Mouse (Mus musculus): Measurements from ENCODE around the gene Ppfibp1. TPM values are rescaled to one million over a fixed set of nuclear protein-coding genes. Genes with fewer than 3 reads are reported as not detected.

The Ppfibp1 gene
- polyA plus RNA-seq, 1 experiment from 2014 or later: 19.4 TPM

- Histone ChIP-seq H3K4me1 (peaks cover 21% of the 10 kb centered on the region), H3K27ac (replicated peaks) (no peak overlapping the region), H3K9me3 (no peaks in the 10 kb centered on the region), H3K9ac (replicated peaks) (peak overlapping the region; percentile 88), H3K27me3 (no peaks in the 10 kb centered on the region), H3K36me3 (peaks cover 23% of the 10 kb centered on the region), H3K4me3 (peak overlapping the region; percentile 93), H3K4me2 (replicated peaks) (peak overlapping the region; percentile 74)
- no peak for ATAC-seq (replicated peaks)
- WGBS: 42% methylated on average over 7 of the region's 7 CpGs
Observed at GRCm38 (mm10) chr6:147043633-147044032, 155.3 kb downstream of the Ppfibp1 start.

- WGBS: 94% methylated on average over 13 of the region's 13 CpGs
- H3K4me3 ChIP-seq: no peak overlapping the region
- peaks cover 53% of the 10 kb centered on the region for H3K36me3 ChIP-seq
- no peaks in the 10 kb centered on the region for H3K27me3 ChIP-seq
- H3K27ac ChIP-seq (replicated peaks): no peak overlapping the region
- H3K4me2 ChIP-seq (replicated peaks): no peak overlapping the region
- peaks cover 10% of the 10 kb centered on the region for H3K4me1 ChIP-seq
- no peaks in the 10 kb centered on the region for H3K9me3 ChIP-seq
- ATAC-seq (replicated peaks): no peak
- no peak overlapping the region for H3K9ac ChIP-seq (replicated peaks)
Observed at GRCm38 (mm10) chr6:147049239-147049805, 161.0 kb downstream of the Ppfibp1 start.

- peaks cover 13% of the 10 kb centered on the region; the same call in 1 of the 2 replicates for H3K4me1 ChIP-seq
- H3K27me3 ChIP-seq: no peaks in the 10 kb centered on the region
- no peaks in the 10 kb centered on the region for H3K9me3 ChIP-seq
- no peak overlapping the region for H3K4me3 ChIP-seq
- H3K36me3 ChIP-seq: peaks cover 61% of the 10 kb centered on the region
- no peak for ATAC-seq (replicated peaks)
- H3K9ac ChIP-seq (replicated peaks): no peak overlapping the region
- WGBS: 97% methylated on average over 8 of the region's 8 CpGs
- no peak overlapping the region for H3K4me2 ChIP-seq (replicated peaks)
- H3K27ac ChIP-seq (replicated peaks): no peak overlapping the region
Observed at GRCm38 (mm10) chr6:147051666-147052065, 163.4 kb downstream of the Ppfibp1 start.

- Histone ChIP-seq H3K27me3 (no peaks in the 10 kb centered on the region), H3K4me2 (replicated peaks) (no peak overlapping the region), H3K27ac (replicated peaks) (no peak overlapping the region), H3K36me3 (peaks cover 53% of the 10 kb centered on the region), H3K4me3 (no peak overlapping the region), H3K9ac (replicated peaks) (no peak overlapping the region), H3K9me3 (no peaks in the 10 kb centered on the region), H3K4me1 (peaks cover 13% of the 10 kb centered on the region; the same call in 1 of the 2 replicates)
- no peak for ATAC-seq (replicated peaks)
- 91% methylated on average over 9 of the region's 9 CpGs for WGBS
Observed at GRCm38 (mm10) chr6:147052440-147052839, 164.2 kb downstream of the Ppfibp1 start.

- Histone ChIP-seq H3K9ac (replicated peaks) (no peak overlapping the region), H3K27ac (replicated peaks) (peak overlapping the region; percentile 34), H3K36me3 (peaks cover 41% of the 10 kb centered on the region), H3K4me3 (no peak overlapping the region), H3K4me1 (peaks cover 13% of the 10 kb centered on the region; the same call in 1 of the 2 replicates), H3K9me3 (no peaks in the 10 kb centered on the region), H3K4me2 (replicated peaks) (no peak overlapping the region), H3K27me3 (no peaks in the 10 kb centered on the region)
- ATAC-seq (replicated peaks): peak; percentile 88
- WGBS: 62% methylated on average over 19 of the region's 19 CpGs
Observed at GRCm38 (mm10) chr6:147053785-147054646, 165.7 kb downstream of the Ppfibp1 start.

GRCm38 (mm10) chr6:147055374-147055977 lies 167.2 kb downstream of the Ppfibp1 start:
- Histone ChIP-seq H3K4me3 (no peak overlapping the region), H3K9ac (replicated peaks) (no peak overlapping the region), H3K27me3 (no peaks in the 10 kb centered on the region), H3K4me2 (replicated peaks) (no peak overlapping the region), H3K9me3 (no peaks in the 10 kb centered on the region), H3K4me1 (peaks cover 13% of the 10 kb centered on the region; the same call in 1 of the 2 replicates), H3K36me3 (peaks cover 31% of the 10 kb centered on the region), H3K27ac (replicated peaks) (no peak overlapping the region)
- no peak for ATAC-seq (replicated peaks)
- WGBS: 84% methylated on average over 10 of the region's 10 CpGs

GRCm38 (mm10) chr6:147059326-147059725 lies 171.0 kb downstream of the Ppfibp1 start:
- H3K36me3 ChIP-seq: peaks cover 20% of the 10 kb centered on the region
- no peak overlapping the region for H3K9ac ChIP-seq (replicated peaks)
- no peak for ATAC-seq (replicated peaks)

GRCm38 (mm10) chr6:147061630-147062029 lies 173.3 kb downstream of the Ppfibp1 start:
- Histone ChIP-seq H3K4me3 (no peak overlapping the region), H3K9ac (replicated peaks) (no peak overlapping the region), H3K4me2 (replicated peaks) (no peak overlapping the region), H3K9me3 (no peaks in the 10 kb centered on the region), H3K27ac (replicated peaks) (peak overlapping the region; percentile 32; the same call in 1 of the 2 replicates), H3K27me3 (no peaks in the 10 kb centered on the region), H3K4me1 (peaks cover 9% of the 10 kb centered on the region), H3K36me3 (peaks cover 20% of the 10 kb centered on the region)
- peak; percentile 90 for ATAC-seq (replicated peaks)
- 56% methylated on average over 9 of the region's 9 CpGs for WGBS

More at GRCm38 (mm10) chr6:147059326-147059725, 171.0 kb downstream of the Ppfibp1 start:
- H3K27ac ChIP-seq (replicated peaks): no peak overlapping the region
- H3K27me3 ChIP-seq: no peaks in the 10 kb centered on the region
- H3K9me3 ChIP-seq: no peaks in the 10 kb centered on the region
- peaks cover 15% of the 10 kb centered on the region for H3K4me1 ChIP-seq
- no peak overlapping the region for H3K4me2 ChIP-seq (replicated peaks)
- WGBS: 76% methylated on average over 7 of the region's 7 CpGs
- no peak overlapping the region for H3K4me3 ChIP-seq

GRCm38 (mm10) chr6:147062034-147062433 lies 173.7 kb downstream of the Ppfibp1 start:
- no peaks in the 10 kb centered on the region for H3K9me3 ChIP-seq
- peaks cover 24% of the 10 kb centered on the region for H3K36me3 ChIP-seq
- H3K4me1 ChIP-seq: peaks cover 9% of the 10 kb centered on the region
- whole genome bisulfite sequencing: 20% methylated on average over 7 of the region's 7 CpGs
- no peaks in the 10 kb centered on the region for H3K27me3 ChIP-seq
- H3K4me2 ChIP-seq (replicated peaks): no peak overlapping the region
- no peak overlapping the region for H3K4me3 ChIP-seq
- H3K9ac ChIP-seq (replicated peaks): no peak overlapping the region
- ATAC-seq (replicated peaks): peak; percentile 82
- H3K27ac ChIP-seq (replicated peaks): 0 out of 2 replicates have a peak overlapping the region, but pooled peaks have one; percentile 32

GRCm38 (mm10) chr6:147062694-147063093 lies 174.4 kb downstream of the Ppfibp1 start:
- Histone ChIP-seq H3K4me1 (peaks cover 9% of the 10 kb centered on the region), H3K9me3 (no peaks in the 10 kb centered on the region), H3K36me3 (peaks cover 26% of the 10 kb centered on the region), H3K27me3 (no peaks in the 10 kb centered on the region), H3K4me3 (no peak overlapping the region), H3K9ac (replicated peaks) (no peak overlapping the region), H3K4me2 (replicated peaks) (no peak overlapping the region), H3K27ac (replicated peaks) (no peak overlapping the region)
- WGBS: 66% methylated on average over 7 of the region's 7 CpGs
- ATAC-seq (replicated peaks): no peak

GRCm38 (mm10) chr6:147064226-147064943 lies 176.1 kb downstream of the Ppfibp1 start:
- H3K9ac ChIP-seq (replicated peaks): no peak overlapping the region
- no peak overlapping the region for H3K27ac ChIP-seq (replicated peaks)
- H3K4me2 ChIP-seq (replicated peaks): no peak overlapping the region
- 94% methylated on average over 10 of the region's 10 CpGs for WGBS
- H3K9me3 ChIP-seq: no peaks in the 10 kb centered on the region
- H3K4me1 ChIP-seq: peaks cover 9% of the 10 kb centered on the region
- peaks cover 28% of the 10 kb centered on the region for H3K36me3 ChIP-seq
- no peaks in the 10 kb centered on the region for H3K27me3 ChIP-seq
- no peak overlapping the region for H3K4me3 ChIP-seq
- no peak for ATAC-seq (replicated peaks)
